Mouse (Mus musculus) liver, adult 2 months (tissue): ENCODE results near the gene Rhog.

ENCODE experiments used
- CTCF ChIP-seq: fragments of 200-500 bp; IDR thresholded peaks from 2 replicates; pipeline ENCODE4 v1.5.1; 2011; ENCODE audit warnings: low read depth, low read length, control low read depth
- POLR2A ChIP-seq: fragments of 200-500 bp; IDR thresholded peaks from 2 replicates; pipeline ENCODE4 v1.6.1; 2011; ENCODE audit warnings: low read length, control low read depth; ENCODE audit not compliant: insufficient read depth; ENCODE audit errors: extremely low read depth

- no peak for TF ChIP-seq CTCF
- no peak for TF ChIP-seq POLR2A
These were observed 26.4 kb upstream of the Rhog start for GRCm38 (mm10) chr7:102282261-102282660.
